Mouse (Mus musculus): ENCODE results near the gene Lix1l.

The Lix1l gene

GRCm38 (mm10) chr3:96566661-96567450, 34.1 kb upstream of the Lix1l start:
- DNase-seq (ENCODE audit: low spot score): no peak

DNA sequence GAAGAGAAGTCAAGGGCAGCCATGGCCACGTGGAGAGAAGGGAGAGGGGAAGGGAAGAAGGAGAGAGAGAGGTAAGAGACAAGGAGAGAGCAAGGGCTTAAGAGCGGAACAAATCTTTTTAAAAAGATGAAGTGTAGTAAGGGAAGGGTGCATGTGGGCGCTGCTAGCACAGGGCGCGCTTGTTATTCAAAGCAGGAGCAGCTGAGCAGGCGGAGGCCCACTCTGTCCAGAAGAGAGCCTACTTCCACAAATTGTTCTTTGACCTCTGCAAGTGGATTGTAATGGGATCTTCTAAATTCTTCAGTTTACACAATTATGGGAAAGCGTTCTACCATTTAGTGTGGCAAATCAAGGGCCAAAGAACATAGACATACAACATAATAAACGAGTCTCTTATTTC, 32.3 kb upstream of the Lix1l start:
- no peak for DNase-seq (ENCODE audit: low spot score)

DNA sequence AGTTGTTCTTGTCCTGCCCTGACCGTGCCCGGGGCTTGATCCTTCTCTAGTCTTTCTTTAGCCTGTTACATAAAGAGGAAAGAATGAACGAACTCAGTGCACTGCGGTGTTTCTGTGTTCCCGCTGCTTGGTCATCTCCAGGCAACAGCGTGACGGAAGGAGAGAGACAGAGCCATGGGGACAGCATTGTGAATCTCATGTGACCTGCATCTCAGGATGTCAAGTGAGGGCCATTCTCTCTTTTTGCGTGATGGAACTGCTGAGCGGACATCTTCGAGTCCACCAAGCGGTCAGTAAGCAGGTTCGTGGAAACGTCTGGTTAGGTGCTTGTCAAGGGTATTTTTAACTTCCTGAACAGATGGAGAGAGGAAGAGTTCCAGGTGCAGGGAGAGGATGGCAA, 31.4 kb upstream of the Lix1l start:
- no peak for DNase-seq (ENCODE audit: low spot score)

- DNase-seq (ENCODE audit: low spot score): no peak
Measured at GRCm38 (mm10) chr3:96569966-96570605, 30.9 kb upstream of the Lix1l start.

DNA sequence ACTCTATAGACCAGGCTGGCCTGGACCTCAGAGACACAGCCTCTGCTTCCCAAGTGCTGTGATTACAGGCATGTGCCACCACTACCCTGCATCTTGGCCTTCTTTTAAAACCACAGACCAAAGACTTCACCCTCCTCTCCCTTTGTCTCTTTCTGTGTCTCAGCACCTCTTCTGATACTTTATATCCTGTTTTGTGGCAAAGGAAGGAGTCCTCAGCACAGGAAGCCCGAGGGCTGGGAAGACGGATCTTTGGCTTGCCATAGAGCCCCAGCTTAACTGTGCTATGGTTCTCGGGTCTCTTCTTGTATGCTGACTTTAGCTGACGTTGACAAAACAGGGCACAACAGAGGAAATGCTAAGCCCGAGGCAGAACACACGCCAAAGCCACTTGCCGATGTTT, 30.3 kb upstream of the Lix1l start:
- no peak for DNase-seq (ENCODE audit: low spot score)

GRCm38 (mm10) chr3:96571336-96571735, 29.6 kb upstream of the Lix1l start:
- DNase-seq (ENCODE audit: low spot score): no peak

DNA sequence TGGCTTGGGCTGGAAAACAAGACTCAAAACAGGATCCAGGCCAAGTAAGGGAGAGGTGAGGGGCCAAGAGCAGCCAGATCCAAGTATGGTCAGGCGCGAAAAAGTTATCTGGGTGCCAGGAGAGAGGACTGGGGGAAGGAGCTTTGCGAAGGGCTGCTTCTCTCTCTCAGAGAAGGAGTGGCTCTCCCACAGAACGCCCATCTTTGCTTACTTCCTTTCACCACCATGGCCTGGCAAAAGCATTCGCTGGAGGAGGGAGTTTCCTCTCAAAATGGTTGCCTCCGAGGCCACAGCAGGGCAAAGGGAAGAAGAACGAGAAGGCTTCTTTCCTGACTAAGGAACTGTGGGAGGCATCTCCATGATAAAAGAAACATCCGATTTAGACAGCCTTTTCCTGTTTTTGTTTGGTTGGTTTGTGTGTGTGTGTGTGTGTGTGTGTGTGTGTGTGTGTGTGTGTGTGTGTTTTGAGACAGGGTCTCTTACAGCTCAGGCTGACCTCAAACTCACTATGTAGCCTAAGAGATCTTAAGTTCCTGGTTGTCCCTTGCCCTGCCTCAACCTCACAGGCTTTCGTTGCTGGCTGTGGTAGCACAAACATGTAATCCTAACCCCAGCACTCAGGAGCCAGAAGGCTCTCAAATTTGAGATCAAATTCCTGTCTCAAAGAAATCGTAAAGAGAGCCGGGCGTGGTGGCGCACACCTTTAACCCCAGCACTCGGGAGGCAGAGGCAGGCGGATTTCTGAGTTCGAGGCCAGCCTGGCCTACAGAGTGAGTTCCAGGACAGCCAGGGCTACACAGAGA, 28.9 kb upstream of the Lix1l start:
- no peak for DNase-seq (ENCODE audit: low spot score)

DNA sequence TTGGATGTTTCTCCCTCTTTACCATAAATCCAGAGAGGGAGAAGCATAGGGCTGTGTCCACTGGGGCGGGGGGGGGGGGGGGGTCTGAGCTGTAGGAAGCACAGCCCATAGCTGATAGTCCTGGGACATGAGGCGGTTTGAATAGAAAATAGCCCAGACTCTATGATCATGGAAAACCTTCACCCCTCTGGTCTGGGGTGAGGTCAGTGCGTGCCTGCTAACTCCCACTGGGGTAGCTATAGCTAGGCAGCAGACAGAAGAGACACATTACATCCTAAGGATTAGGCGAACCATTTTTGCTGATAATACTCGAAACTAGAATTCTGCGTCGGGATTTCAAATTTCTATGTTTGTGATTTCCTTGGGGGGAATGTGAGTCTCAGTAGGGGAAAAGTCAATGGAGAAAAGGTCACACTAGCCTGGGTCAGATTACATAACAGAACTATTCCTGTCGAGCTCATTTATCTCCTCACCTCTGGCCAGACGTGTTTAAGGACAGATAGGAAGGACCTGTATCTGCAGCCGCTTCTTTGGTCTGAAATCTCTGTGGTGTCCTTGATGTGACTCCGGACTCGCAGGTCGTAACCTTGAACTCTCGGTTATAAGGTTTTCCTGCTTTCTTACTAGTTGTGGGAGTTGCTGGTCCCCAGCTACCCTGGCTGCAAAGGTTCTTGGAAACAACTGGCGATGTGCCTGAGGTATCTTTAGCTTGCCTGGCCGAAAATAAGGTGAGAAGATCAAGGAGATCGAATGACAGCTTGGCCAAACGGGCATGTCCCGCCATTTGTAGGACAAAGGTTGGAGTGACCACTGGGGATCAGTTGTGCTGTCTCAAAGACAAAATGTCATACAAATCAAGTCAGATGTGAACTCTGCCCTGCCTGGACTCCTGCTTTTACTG, 27.1 kb upstream of the Lix1l start:
- no peak for DNase-seq (ENCODE audit: low spot score)

DNA sequence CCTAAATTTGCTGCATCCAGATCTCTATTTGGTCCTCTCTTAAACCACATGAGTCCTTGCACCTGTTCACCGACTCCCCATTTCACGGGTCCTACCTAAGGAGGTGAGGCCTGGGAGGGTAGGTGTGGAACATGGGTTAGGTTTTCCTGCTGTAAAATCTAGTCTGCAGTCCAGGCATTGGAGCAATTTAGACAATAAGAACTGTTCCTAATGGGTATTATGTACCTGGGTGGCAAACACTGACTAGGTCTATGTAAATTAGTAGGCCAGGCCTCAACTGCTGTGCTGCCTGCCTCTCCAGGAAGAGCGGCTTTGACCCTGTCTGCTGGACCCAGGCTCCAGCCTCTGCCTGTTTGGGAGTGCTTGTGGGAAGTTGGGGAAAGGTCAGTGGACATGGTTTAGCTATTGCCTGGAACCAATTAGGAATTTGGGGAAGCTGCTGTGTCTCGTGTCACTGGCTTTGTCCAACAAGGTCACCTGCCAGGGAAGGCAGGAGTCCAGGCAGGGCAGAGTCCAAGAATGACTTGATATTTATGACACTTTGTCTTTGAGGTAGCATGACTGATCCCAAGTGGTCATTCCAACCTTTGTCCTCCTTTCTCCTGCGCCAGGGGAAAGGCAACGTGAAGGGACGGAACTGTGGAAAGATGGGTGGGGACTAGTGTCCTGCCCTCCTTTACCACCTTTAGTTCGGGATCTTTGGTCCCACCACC, 25.5 kb upstream of the Lix1l start:
- DNase-seq (ENCODE audit: low spot score): no peak

DNA sequence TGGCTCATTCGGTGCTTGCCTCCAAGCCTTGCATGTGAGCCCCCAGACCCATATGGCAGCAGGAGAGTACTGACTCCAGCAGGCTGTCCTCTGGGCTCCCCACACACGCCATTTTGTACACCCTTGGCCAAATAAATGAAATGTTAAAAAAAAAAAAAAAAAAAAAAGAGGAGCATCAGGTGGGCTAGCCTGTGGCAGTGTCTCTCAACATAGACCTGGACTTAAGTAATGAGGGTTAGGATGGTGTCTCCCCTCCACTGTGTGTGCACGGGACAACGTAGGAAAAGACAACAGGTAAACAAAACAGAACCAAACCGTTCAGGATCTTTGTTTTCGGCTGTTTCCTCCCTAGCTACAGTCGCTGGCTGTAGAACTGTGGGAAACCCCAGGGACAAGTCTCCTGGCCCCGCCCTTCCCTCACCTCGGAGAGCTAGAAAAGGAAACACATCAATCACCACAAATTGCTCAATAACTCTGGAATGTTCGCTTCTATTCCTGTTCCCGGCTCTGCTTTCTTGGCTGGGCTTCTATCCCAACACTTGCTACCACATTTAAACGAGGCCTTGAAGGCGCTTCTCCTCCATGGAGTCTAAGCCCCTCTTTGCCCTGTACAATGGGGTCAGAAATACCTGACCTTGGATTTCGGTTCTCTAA, 24.8 kb upstream of the Lix1l start:
- no peak for DNase-seq (ENCODE audit: low spot score)

DNA sequence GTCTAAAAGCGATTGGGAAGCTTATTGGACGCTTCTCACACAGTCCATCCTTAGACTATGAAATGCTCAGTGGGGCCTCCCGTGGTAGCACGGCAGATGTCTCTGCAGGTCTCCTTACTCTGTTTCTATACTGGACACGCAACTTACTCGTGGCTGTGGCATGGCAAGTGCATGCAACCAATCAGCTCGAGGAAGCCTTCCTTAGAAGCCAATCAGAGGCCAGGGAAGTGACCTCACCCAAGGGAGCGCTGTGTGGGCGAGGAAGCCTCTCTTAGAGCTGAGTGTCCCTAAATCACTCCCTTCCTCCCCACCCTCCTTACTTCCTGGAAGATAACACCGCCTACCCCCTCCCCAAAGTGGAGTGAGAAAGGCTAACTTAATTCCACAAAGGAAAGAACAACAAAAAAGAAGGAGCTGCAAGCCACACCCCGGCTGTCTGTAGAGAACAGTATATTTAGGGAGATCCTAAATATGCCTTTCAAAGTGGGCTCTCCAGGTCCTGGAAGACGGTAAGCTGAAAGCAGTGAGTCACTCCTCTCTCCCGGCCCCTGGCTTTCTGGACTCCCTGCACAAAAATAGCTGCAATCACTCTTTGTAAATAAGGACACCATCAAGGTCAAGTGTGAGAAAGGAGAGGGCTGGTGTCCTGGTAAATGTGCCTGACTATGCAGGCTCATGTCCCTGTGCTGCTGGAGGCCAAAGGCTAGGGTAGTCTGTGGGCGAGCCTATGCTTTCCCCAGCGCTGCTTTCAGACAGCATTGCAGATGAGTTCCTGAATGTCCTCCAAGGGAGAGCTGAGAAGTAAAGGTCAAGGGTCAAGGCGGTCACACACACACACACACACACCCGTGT, 24.0 kb upstream of the Lix1l start, which contains the start of gene Gm16253:
Gene Gm16253, plus strand, starts transcription at position 295 of the 852 bp plus-strand sequence.
- DNase-seq (ENCODE audit: low spot score): peak; percentile 81

- DNase-seq (ENCODE audit: low spot score): no peak
Measured at GRCm38 (mm10) chr3:96577566-96577965, 23.4 kb upstream of the Lix1l start.

- no peak for DNase-seq (ENCODE audit: low spot score)
Measured at GRCm38 (mm10) chr3:96578561-96579238, 22.2 kb upstream of the Lix1l start.

DNA sequence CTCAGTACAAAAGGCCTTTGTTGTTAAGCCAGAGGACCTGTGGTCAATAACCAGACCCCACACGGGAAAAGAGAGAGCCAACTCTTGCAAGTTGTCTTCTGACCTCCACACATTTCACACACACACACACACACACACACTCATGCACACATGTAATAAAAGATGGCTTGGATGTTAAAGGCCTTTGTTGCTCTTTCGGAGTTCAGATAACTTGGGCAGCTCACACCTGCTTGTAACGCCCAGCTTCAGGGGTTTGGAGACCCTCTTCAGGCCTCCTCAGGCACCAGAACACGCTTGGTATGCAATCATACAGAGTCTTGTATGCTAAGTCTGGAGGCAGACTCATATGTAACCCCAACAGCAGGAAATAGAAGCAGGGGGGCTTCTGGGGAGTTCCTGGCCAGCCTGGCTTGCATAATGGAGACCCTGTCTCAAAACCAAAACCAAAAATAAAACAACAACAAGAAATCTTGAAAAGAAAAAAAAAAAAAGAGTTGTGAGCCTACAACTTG, 21.7 kb upstream of the Lix1l start:
- no peak for DNase-seq (ENCODE audit: low spot score)

DNA sequence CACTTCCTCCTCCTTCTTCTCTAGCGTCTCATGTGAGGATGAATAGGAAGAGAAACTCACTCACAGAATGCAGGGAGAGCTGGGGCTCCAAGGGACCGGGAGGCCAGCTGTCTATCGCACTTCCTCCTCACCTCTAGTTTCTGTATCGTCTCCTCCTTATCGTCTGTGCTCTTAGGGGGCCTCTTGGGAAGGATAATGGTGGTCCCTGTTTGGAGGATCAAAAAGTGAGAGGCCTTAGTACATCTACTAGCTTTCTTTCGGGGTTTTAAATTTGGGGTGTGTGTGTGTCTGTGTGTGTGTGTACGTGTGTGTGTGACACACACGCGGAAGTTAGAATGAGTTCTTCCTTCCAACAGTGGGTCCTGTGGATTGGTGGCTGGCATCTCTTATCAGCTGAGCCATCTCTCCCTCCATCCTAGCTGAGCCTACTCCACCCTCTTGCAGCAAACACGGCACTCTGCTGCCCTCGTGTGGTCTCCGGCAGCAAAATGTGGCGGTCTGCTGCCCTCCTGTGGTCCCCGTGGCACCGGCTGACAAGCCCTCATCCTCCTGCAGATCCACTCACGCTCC, 21.0 kb upstream of the Lix1l start:
- DNase-seq (ENCODE audit: low spot score): peak; percentile 78

DNA sequence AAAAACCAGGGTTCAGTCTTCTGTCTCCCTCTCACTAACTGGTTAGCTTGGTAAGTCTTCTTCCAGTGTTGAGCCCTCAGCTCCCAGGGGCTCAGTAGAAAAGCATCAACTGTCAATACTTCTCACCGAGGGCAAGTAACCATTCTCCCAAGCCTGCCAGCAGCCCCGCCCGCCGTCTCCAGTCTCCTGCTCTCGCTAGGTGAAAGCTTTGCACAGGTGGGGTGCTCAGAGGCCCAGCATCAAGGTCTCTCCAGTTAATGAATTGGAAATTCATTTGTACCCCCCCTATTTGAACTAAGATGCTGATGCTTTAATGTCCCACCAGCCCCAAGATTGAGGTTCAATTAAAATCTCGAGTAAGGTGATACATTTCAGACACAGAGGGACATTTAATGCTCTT, 19.8 kb upstream of the Lix1l start:
- no peak for DNase-seq (ENCODE audit: low spot score)

GRCm38 (mm10) chr3:96581771-96582515, 19.0 kb upstream of the Lix1l start:
- DNase-seq (ENCODE audit: low spot score): no peak

GRCm38 (mm10) chr3:96583386-96583785, 17.6 kb upstream of the Lix1l start:
- no peak for DNase-seq (ENCODE audit: low spot score)
